Mouse (Mus musculus) urinary bladder, postnatal 36 days (tissue): ENCODE data around the gene Oat.

Experiments used
- DNase-seq, 2 experiments: peaks; one replicate each; pipeline ENCODE4 v3.0.0; 2022; ENCODE audit warnings: low spot score in 2 of 2, mixed read lengths in 1 of 2

Gene Oat

DNA sequence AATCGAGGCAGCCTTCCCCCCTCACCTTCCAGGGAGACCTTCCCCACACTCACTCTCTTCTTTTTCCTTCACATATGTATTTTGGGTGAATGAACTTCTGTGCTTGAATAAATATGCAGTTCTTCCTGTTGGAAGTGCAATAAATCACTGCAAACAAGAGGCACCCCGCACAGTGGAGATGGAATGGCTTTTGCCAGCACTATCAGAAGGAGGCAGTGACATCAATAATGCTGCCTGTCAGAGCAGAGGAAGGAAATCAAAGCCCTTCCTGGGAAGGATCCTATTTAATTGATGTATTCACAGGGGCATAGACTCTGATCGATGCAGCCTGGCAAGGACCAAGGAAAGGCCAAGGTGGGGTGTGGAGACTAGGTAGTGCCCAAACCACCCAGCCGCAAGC, 33.8 kb downstream of the Oat start:
- no peak for DNase-seq

GRCm38 (mm10) chr7:132541566-132541965, 34.6 kb downstream of the Oat start:
- DNase-seq, result no peak

DNA sequence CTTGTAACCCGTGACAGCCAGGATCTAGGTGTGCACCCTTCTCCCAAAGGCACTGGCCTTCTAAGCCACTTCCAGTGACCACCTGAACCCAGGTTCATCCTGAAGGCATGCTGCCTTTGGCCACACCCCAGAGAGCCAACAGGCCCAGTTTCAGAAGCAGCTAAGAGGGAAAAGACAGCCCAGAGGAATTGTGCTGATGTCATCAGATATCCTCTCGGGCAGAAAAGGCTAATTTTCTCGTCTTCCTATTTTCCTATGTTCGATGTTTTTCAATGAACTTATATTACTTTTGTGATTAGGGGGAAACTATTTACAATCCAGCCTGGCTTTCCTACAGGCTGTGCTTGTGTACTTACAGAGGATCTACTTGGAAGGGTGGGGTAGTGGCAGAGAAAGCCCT, 35.6 kb downstream of the Oat start:
- DNase-seq, result no peak

DNA sequence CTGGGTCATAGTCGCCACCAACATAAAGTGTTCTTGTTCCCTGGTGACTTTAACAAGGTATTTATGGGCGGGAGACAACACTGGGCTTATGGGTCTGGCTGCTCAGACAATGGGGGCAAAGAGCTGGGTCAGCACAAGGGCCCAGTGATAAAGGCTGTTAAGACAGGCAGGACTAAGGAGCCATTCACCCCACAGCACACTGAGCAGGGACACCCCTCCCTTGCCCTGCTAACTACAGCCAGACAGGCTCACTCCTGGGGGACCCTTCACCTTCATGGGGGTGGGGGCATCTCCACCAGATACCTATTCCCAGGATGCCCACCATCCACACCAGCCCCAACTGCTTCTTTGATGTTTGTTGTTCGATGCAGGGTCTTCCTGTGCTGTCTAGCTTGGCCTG, 47.0 kb downstream of the Oat start:
- DNase-seq, result no peak

- peak in 1 of 2 experiments; percentile 14 for DNase-seq
Observed at GRCm38 (mm10) chr7:132513419-132513982, 62.7 kb downstream of the Oat start.

DNA sequence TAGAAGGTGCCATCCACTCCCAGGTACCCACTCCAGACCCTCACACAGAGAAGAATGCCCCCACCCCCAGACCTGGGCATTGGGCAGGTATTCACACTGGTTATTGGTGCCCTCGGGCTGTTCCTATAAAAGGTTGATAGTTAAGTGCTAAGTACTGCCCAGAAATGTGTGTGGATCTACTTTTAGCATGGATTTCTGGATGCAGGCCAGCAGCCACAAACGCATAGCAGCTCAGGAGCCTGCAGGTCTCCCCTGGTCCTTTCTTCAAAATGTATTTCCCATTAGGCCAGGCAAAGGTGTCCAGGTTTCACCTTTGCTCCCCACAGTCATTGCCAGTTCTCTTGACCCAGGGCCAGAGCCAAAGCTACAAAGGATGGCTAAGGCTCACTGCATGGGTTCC, 67.1 kb downstream of the Oat start:
- DNase-seq, result no peak
